Mouse (Mus musculus) yolk sac, embryonic 10.5 days (tissue): Measurements from ENCODE around the gene Vps13d.
A peak's percentile ranks its signal among the peaks of the same experiment; 100 is the strongest.

ENCODE experiments used
- DNase-seq: peaks from one replicate; pipeline ENCODE4 v3.0.0-alpha.2; 2017; ENCODE audit warnings: low spot score

Gene Vps13d

DNA sequence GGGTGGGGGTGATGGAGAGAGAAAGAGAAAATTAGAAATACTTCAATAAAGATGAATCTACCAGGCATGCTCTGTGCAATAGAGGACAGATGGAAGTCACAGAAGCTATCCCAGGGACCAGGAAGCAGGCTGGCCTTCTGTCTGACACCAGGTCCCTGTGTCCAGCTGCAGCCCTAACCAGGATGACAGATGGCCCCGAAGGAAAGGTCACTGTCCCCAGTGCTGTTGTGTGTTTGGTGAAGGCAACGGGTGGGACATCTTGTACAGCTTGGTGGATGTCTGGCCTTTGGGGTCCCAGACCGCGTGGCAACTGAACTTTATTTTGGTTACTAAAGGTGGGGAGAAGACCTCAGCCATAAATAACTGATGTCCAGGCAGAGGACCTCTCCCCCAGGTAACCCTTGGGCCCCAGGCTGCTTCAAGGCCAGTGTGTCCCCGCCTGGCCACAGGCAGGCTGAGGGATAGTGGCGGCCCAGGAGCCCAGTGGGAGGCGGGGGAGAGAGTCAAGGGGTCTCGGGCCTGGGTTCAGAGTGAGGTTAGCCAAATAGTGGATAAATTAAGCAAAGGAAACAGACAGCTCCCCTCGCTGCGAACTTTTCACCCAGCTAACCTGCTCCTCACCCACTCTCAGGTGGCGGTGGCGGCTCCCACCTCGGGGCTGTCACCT lies 253.9 kb downstream of the Vps13d start:
- DNase-seq = no peak

DNA sequence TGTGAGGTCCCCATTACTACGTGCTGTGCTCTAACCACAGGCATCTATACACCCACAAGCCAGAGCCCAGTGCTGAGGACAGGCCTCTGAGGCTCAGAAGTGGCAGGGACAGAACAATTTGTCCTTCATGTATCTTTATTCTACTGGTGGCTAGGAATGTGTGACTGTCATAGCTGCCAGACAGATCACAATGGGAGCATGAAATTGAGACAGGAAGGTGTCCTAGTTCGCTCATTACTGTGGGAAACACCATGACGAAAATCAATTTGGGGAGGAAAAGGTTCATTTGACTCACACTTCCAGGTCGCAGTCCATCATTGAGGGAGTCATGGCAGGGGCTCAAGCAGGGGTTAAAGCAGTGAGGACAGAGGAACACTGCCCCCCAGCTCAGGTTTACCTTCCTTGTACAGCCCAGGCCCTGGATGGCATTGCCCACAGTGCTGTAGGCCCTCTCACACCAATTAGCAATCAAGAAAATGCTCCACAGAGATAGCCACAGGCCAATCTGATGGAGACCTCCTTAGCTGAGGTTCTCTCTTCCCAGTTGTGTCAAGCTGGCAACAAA lies 254.9 kb downstream of the Vps13d start:
- no peak for DNase-seq

DNA sequence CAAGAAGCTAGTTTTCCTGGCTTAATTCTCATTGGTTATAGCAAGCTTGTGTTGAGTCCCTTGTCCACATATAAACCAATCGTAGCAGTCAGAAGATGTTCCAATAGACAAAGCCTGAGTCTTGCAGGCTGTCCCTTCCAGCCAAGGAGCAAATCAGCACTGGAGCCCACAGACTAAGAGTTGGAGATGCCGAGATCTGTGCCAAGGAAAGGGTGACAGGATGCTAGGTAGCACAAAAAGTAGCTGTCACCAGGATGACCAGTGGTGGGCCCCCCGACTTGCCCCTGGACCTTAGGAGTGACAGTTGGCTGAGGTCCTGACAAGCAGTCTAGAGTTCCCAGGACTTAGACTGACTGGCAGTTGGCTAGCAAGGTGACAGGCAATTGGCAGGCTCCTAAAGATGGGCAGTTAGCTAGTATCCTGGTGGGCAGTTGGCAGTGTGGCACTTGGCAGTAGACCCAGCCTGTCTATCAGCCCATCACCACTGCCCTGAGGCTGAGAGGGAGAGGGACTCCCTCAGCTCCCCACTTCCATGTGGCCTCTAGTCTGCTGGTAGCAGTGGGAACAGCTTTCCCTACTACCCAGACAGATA lies 258.1 kb downstream of the Vps13d start:
- no peak for DNase-seq

DNA sequence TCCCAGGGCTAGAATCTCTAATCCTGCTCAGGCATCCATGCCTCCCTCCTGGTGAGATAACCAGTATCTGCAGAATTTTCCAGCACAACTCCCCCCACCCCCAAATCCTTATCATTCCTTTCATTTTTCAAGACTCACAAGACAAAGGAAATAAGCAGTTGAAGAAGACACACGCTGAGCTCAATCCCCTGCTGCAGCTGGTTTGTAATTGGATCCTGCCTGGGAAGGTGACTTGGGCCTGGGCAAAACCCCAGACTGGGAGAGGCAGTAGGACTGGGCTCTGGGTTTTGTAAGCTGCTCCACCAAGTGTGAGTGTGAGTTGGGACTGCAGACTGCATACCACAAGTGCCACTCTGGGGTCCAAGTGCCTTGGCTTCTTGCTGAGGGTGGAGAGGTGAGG lies 260.3 kb downstream of the Vps13d start:
- DNase-seq = no peak

DNA sequence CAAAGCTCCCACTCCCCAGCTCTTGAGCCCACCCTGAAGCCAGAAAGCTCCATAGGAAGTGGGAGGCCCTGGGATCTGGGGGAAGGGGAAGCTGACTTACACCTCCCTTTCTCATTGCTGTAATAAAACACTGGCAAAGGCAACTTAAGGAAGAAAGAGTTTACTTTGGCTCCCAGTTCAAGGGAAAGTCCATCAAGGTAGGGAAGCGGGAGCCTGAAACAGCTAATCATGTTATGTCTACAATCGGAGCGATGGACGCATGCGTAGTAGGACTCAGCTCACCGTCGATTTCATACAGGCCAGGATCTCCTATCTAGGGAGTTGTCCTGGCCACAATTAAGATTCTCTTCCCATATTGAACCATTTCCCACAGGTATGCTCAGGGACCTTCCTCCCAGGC lies 263.6 kb downstream of the Vps13d start:
- DNase-seq = no peak

DNA sequence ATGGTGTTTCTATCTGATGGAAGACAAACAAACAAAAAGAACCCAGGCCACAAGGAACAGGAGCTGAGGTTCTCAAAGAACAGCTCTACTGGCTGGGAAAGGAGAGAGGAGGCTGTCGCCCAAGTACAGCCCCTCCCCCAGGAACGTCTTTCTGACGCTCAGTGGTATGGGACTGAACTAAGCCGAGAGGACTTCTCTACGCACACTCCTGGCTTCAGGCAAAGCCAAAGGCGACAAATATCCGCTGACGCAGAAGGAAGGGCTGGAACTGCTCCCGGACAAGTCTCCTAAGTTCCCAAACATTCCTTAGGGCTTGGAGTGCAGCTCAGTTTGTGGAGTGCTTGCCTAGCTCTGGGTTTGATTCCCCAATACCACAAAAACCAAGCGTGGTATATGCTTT lies 264.4 kb downstream of the Vps13d start:
- DNase-seq = peak; percentile 68

DNA sequence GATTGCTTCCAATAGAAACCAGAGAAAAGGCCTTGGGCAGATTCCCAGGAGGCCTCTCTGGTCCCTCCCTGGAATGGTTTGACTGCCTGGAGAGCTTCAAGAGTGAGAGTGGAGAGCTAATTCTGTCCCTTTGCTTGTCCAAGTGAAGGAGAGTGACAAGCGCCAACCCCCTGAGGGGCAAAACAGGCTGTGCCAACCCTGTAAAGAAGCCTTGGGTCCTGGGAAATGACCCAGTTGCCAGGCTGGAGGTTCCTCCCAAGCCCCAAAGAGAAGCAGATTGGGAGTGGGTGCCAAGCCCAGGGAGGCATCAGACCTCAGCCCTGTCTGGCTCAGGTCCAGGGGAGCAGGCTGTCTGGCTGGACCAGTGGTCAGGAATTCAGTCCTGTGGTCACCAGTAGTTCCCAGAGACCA lies 265.0 kb downstream of the Vps13d start:
- DNase-seq = no peak

DNA sequence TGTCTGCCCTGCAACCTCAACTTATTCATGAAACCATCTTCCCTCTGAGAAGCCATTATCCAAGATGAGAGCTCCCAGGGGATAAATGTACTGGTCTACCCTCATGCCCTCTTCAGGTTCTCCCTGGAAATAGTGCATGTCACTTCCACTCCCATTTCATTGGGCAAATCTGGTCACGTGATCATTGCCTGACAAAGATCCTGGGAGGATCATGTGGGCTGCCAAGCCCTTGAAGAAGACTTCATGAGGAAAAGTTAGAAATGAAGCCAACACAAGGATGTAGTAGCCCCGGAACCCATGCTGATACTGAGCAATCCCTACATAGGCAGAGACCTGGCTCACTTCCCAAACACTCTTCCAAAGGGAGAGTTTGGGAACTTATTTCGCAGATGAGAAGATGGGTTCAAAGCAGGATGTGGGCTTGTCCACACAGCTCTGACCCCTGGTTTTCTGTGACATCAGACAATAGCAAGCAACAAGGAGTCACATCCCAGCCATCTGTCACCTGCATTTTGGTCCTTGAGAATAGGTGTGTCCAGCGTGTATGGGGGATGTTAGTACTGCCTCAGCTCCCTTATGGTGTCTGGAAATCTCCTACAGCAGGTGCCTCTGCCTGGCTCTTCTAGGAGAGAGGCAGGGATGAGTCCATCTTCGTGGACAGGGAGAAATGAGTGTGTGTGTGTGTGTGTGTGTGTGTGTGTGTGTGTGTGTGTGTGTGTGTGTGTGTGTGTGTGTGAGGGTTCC lies 265.9 kb downstream of the Vps13d start:
- no peak for DNase-seq
